Mouse (Mus musculus) megakaryocyte-erythroid progenitor cell, adult 5-6 weeks (primary cell): ENCODE measurements around the gene Itgb1. TPM values are rescaled to one million over a fixed set of nuclear protein-coding genes. Genes with fewer than 3 reads are reported as not detected.
A peak's percentile ranks its signal among the peaks of the same experiment; 100 is the strongest.

Source experiments
- ATAC-seq: replicated peaks from 2 replicates; pipeline ENCODE4 v1.8.0; 2016; ENCODE audit warnings: mild to moderate bottlenecking, inconsistent platforms; ENCODE audit not compliant: severe bottlenecking, poor library complexity, low FRiP score, low TSS enrichment
- total RNA-seq, 2 experiments: library from RNA; stranded (forward) in 1 of 2; stranded (reverse) in 1 of 2; fragments of 200-1000, 215-1000 nt in 1 of 2; fragments of >200 nt in 1 of 2; fragmentation: Nextera tagmentation in 1 of 2; gene quantifications; 2 replicates each; pipeline ENCODE4 v1.2.3; 2014 to 2017

The Itgb1 gene
- 65.5 and 79.9 TPM in 2 replicates for total RNA-seq (2014; fragmentation: Nextera tagmentation)
- total RNA-seq (2017): 164 and 180 TPM in 2 replicates

- ATAC-seq: peak; percentile 66
Observed at GRCm38 (mm10) chr8:128685507-128686428, at the start of gene Itgb1. Itgb1 (plus strand) TSS chr8:128685654.

DNA sequence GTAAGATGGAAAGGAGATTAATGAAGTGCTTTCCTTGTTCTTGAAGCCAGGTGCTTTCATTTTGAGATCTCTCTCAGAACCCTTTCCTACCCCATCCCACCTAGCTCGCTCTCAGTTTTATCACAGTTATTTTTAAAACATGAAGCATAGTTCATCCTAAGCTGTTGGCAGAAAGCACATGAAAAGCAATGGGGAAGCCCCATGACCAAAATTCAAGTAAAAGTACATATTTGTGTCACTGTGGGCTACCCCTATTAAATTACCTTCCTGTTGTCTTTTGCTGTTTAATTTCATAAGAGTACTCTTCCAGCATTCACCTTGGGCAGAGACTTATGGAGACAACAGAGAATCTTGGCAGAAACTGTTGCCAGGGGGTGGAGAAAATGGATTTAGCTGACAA, 42.4 kb upstream of the Itgb1 start:
- ATAC-seq: no peak

- no peak for ATAC-seq
Observed at GRCm38 (mm10) chr8:128645452-128645851, 40.0 kb upstream of the Itgb1 start.

GRCm38 (mm10) chr8:128646456-128646855, 39.0 kb upstream of the Itgb1 start:
- no peak for ATAC-seq

DNA sequence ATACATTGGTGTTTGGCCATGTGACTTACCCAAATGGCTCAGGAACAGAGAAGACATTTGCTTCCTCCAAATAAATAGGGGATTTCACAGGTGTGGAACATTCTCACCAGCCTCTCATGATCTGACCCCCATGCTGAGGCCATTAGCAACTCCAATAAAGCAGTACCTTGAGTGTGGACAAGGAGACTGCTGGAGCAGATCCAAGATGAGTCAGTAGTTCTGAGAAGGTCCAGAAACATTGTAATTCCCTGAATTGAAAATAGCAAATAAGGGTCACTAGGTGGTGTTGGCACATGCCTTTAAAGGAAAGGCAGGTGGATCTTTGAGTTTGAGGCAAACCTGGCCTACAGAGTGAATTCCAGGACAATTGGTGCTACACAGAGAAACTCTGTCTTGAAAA, 37.4 kb upstream of the Itgb1 start:
- no peak for ATAC-seq

DNA sequence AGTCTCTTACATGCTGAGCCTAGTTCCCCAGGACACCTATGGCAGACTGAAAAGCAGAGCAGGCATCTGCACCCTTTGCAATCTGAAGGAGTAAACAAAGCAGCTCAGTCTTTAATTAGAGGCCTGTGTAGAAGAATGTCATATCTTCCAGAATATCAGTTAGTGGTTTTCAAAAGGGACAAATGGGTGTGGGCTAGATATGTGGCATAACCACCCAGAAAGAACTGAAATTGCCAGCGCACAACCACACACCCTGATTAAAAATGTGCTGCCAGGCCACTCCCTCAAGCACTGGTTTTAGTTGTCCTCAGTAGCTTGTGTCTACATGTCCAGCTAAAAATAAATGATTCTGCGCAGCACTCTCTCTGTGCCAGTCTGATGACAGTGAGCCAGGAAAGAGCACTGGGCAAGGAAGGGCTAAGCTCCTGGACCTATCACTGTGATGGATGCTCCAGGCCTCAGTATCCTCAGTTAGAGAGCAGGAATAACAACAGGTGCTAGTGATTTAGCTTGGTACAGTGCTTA, 35.1 kb upstream of the Itgb1 start:
- peak; percentile 38; the same call in 1 of the 2 replicates for ATAC-seq

DNA sequence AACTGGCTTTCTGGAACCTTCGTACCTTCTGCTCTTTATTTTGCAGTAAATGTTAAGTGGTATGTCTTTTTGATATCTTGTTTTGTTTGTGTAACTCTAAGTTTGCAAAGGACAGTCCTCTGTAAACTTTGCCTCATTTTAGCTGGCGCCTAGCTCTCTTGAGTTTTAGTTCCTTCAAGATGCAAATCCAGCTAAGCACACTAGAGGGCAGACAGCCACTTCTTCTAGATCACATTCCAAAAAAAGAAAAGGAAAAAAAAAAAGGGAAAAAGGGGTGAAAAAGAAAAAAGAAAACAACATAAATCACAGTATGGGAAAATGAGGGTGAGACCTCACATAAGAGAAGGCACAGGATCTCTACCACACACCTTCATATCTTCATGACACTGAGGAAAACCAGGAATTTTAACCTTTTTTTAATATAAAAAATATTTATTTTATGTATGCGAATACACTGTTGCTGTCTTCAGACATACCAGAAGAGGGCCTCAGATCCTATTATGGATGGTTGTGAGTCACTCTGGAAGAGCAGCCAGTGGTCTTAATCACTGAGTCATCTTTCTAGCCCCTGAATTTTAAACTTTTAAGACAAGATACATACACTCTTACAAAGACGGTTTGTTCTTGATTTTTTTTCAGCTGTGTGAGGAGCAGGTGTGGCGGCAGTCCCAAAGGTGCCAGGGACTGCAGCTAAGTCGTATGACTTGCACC, 32.9 kb upstream of the Itgb1 start:
- 0 out of 2 replicates have a peak, but pooled peaks have one; percentile 38 for ATAC-seq

DNA sequence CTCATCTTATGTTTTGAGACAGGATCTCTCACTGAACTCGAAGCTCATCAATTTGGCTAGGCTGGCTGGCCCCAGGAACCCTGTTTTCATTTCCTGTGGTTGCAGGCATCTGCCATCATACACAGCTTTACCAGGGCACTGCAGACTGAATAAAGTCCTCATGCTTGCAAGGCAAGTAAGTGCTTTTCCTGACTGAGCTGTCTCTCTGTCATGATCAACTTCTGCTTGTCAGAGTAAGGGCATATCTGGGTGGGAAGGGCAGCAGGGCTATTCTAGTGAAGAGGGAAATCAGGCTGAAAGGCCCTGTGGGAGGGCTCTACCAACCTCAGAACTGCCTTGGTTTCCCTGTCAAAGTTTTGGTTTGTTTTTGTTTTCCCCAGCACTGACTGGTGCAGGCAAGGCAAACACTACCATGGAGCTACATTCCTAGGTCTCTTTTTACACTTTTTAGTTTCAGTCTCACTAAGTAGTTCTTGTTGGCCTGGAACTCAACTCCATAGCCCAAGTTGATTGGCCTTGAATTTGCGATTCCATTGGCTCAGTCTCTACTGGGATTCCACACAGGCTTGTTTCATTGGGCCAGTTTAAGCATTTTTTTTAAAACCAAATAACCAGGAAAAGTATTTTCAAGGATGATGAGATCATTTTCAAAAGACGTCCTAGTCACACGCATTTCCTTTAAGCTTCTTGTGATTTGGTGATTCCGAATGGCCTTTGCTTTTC, 31.7 kb upstream of the Itgb1 start:
- no peak for ATAC-seq

DNA sequence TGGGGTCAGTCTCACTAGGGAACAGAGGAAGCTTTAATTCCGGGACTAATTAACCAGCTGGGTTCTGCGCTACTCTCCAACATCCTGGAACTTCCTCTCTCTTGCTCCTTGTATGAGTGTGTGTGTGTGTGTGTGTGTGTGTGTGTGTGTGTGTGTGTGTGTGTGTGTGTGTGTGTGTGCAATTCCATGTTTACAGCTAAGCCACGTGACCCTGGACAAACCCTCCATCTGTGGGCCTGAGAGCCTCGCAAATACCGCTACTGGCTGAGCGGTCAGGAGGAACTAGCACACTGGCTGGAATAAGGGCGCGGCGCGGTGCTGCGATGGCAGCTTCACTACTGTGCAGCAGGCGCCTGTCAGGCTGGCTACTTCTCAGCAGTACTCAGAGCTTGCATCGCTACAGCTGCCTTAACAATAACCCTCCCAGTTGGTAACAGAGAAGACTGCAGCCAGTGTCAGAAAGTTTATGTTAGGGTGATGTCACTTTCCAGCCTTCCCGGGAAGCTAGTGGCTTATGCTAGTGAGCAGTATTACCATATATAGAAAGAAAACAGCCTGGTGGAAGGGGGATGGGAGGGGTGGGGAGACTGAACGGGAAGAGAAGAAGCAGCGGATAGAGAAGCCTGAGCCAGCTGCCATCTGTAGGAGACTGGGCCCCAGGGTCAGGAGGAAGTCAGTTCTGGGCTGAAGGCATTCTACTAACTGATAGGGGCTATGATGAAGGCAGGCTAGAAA, 30.9 kb upstream of the Itgb1 start:
- peak; percentile 80 for ATAC-seq

DNA sequence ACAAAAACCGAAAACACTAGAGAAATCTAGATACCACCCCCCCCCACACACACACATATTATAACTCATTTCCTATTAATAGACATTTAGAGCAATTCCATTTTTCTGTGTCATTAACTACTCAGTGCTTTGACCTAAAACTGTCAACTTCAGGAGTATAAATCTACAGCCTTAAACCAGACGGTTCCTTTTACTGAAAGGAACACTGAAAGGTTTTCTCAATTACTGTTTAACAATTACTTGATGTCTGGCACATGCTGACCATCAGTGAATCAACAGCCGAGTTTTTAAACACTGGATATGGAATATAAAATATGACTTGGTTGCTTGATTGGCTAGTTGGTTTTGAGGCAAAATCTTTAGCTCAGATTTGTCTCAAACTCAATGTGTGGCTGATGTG, 23.3 kb upstream of the Itgb1 start:
- ATAC-seq: no peak

- ATAC-seq: no peak
Observed at GRCm38 (mm10) chr8:128662696-128663095, 22.8 kb upstream of the Itgb1 start.

DNA sequence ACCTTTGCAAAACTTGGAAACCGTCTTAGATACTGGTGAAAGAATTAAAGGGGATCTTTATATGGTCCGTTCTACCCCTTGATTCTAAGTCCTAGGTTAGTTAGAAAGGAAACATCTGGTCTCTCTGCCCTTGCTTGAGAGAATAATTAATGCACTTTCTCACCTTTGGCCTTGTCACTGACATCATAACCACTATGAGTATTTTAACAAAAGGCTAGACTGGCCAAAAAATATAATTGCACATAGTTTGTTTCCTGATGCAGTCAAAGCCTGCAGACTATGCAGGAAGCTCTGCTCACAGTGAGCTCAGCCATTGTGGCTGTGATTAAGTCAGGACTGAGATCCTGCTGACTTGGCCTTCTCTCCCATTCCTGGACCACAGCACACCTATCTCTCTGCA, 22.3 kb upstream of the Itgb1 start:
- ATAC-seq: no peak

DNA sequence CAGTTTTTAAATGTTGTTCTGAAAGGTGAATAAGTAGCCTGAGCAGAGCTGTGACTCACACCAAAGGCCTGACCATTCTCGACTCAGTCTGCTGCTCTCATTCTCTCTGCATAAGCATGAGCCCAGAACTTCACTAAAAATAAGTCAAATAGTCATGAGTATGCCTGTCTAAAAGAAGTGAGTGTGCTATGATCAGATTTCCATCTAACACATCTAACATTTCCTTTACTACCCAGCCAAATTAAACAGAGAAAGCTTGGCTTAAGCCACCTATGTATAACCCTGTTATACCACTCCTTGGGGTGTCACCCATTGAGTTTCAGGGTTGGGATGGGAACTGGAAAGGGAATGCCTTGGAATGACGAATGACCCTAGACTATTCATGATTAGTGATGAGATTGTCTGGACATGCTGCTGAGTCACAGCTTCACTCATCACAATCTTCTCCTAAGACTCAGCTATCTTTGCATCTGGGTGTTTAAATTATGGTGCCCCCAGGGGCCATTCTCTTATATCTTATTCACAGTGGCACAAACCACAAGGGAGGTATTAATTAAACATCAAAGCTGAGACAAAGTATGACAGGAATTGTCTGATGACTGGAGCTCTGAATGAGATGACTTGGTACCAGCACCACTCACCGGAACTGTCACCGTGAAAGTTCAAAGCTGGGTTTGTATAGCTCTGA, 18.7 kb upstream of the Itgb1 start:
- no peak for ATAC-seq

DNA sequence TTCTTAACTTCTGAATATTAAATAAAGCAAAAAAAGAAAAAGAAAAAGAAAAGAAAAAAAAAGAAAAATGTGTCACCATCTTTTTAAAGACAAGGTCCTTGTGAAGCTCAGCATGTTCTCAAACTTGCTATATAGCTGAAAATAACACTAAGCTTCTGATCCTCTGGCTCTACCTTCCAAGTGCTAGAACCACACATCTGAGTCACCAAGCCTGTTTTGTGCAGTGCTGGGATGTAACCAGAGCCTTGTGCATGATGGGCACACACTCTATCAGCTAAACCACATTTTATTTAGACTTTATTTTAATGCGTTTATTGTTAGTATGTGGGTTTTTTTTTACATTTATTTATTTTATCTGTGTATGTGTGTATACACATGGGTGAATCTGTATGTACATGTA, 13.6 kb upstream of the Itgb1 start:
- no peak for ATAC-seq

DNA sequence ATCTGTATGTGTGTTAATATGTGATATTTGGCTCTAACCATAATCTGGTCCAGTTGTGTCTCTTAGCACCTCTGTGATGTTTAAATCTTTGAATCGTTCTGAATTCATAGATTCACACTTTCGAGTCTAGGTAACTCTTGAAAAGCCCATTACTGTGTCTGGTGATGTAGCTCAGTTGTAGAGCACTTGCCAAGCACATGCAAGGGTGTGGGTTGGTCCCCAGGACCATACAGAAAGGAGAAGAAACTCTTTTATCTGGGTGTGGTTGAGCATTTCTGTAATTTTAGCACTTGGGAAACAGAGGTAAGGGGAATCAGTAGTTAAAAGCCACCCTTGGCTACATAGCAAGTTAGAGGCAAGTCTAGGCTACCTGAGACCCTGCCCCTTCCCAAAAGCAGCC, 13.0 kb upstream of the Itgb1 start:
- no peak for ATAC-seq

GRCm38 (mm10) chr8:128672950-128673349, 12.5 kb upstream of the Itgb1 start:
- ATAC-seq: no peak

DNA sequence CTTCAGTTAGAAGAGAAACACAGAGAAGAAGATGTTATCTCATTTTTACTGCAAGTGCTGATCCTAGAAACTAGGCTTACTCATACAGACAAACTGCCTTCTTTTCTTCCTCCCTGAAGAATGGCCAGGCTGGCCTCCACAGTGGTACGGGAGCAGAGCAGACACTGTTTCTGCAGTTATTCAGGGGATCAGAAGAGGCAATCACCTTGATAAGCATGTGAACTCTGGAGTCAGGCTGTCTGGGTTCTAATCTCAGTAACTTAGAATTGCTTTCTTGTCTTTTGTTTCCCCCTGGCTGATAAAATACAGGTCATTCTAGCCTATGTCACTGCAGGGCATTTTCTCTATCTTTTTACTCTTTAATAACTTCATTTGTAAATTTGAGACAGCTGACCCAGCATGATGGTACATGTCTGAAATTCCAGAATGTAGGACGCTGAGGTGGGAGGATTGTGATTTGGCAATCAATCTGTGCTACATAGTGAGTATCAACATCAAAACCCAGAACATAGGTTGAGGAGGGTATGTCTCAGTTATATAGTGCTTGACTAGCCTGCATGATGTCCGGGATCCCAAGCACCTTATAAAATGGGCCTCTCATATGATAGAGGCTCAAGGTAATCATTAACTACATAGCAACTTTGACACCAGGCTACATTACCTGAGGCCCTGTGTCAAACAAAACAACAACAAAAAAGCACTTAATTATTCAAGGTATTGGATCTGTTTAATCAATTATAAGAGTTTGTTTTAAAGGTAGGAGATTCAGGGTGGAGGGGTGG, 9.4 kb upstream of the Itgb1 start:
- ATAC-seq: no peak

- ATAC-seq: no peak; the same call in 1 of the 2 replicates
Observed at GRCm38 (mm10) chr8:128679909-128680308, 5.5 kb upstream of the Itgb1 start.
